Mouse (Mus musculus): ENCODE data around the gene Oprl1. TPM values are rescaled to one million over a fixed set of nuclear protein-coding genes. Genes with fewer than 3 reads are reported as not detected.

The Oprl1 gene
- polyA plus RNA-seq, 1 experiment from 2014 or later = 3.0 TPM

GRCm38 (mm10) chr2:181720061-181720460, 5.2 kb downstream of the Oprl1 start:
- Histone ChIP-seq H3K36me3 (ENCODE audit: control insufficient read depth, insufficient read depth, low read length) (no peaks in the 10 kb centered on the region), H3K9ac (replicated peaks; ENCODE audit: low read depth, low read length) (no peak overlapping the region), H3K27me3 (ENCODE audit: control insufficient read depth, insufficient read depth, low read length) (no peaks in the 10 kb centered on the region), H3K27ac (ENCODE audit: low read length) (no peak overlapping the region), H3K4me3 (ENCODE audit: low read depth, low read length) (no peak overlapping the region), H3K9me3 (ENCODE audit: control insufficient read depth, low read depth, low read length) (no peaks in the 10 kb centered on the region), H3K4me2 (replicated peaks; ENCODE audit: low read depth, low read length) (no peak overlapping the region), H3K4me1 (ENCODE audit: control insufficient read depth, insufficient read depth, low read length) (no peaks in the 10 kb centered on the region)
- WGBS = 29% methylated on average over 3 of the region's 3 CpGs
- no peak for ATAC-seq (ENCODE audit: insufficient number of reproducible peaks, insufficient read depth, low FRiP score, low read depth)

- no peak for ATAC-seq (ENCODE audit: insufficient number of reproducible peaks, insufficient read depth, low FRiP score, low read depth)
- Histone ChIP-seq H3K36me3 (ENCODE audit: control insufficient read depth, insufficient read depth, low read length) (no peaks in the 10 kb centered on the region), H3K4me1 (ENCODE audit: control insufficient read depth, insufficient read depth, low read length) (no peaks in the 10 kb centered on the region)
Measured at GRCm38 (mm10) chr2:181721200-181721599, 6.4 kb downstream of the Oprl1 start.

GRCm38 (mm10) chr2:181722213-181722612, 7.4 kb downstream of the Oprl1 start:
- Histone ChIP-seq H3K27me3 (ENCODE audit: control insufficient read depth, insufficient read depth, low read length) (no peaks in the 10 kb centered on the region), H3K36me3 (ENCODE audit: control insufficient read depth, insufficient read depth, low read length) (no peaks in the 10 kb centered on the region), H3K4me1 (ENCODE audit: control insufficient read depth, insufficient read depth, low read length) (no peaks in the 10 kb centered on the region), H3K9ac (replicated peaks; ENCODE audit: low read depth, low read length) (no peak overlapping the region), H3K4me3 (ENCODE audit: low read depth, low read length) (no peak overlapping the region), H3K27ac (ENCODE audit: low read length) (no peak overlapping the region), H3K9me3 (ENCODE audit: control insufficient read depth, low read depth, low read length) (no peaks in the 10 kb centered on the region), H3K4me2 (replicated peaks; ENCODE audit: low read depth, low read length) (no peak overlapping the region)
- ATAC-seq (ENCODE audit: insufficient number of reproducible peaks, insufficient read depth, low FRiP score, low read depth) = no peak
- 14% methylated on average over 3 of the region's 3 CpGs for WGBS

More at GRCm38 (mm10) chr2:181721200-181721599, 6.4 kb downstream of the Oprl1 start:
- H3K4me2 ChIP-seq (replicated peaks; ENCODE audit: low read depth, low read length) = no peak overlapping the region
- no peaks in the 10 kb centered on the region for H3K27me3 ChIP-seq (ENCODE audit: control insufficient read depth, insufficient read depth, low read length)
- no peak overlapping the region for H3K27ac ChIP-seq (ENCODE audit: low read length)
- H3K9me3 ChIP-seq (ENCODE audit: control insufficient read depth, low read depth, low read length) = no peaks in the 10 kb centered on the region
- no peak overlapping the region for H3K9ac ChIP-seq (replicated peaks; ENCODE audit: low read depth, low read length)
- H3K4me3 ChIP-seq (ENCODE audit: low read depth, low read length) = no peak overlapping the region

- 54% methylated on average over 9 of the region's 9 CpGs for WGBS
- Histone ChIP-seq H3K9ac (replicated peaks; ENCODE audit: low read depth, low read length) (no peak overlapping the region), H3K27ac (ENCODE audit: low read length) (no peak overlapping the region), H3K4me1 (ENCODE audit: control insufficient read depth, insufficient read depth, low read length) (no peaks in the 10 kb centered on the region), H3K4me2 (replicated peaks; ENCODE audit: low read depth, low read length) (no peak overlapping the region), H3K27me3 (ENCODE audit: control insufficient read depth, insufficient read depth, low read length) (no peaks in the 10 kb centered on the region), H3K4me3 (ENCODE audit: low read depth, low read length) (no peak overlapping the region), H3K9me3 (ENCODE audit: control insufficient read depth, low read depth, low read length) (no peaks in the 10 kb centered on the region), H3K36me3 (ENCODE audit: control insufficient read depth, insufficient read depth, low read length) (no peaks in the 10 kb centered on the region)
- ATAC-seq (ENCODE audit: insufficient number of reproducible peaks, insufficient read depth, low FRiP score, low read depth) = no peak
Measured at GRCm38 (mm10) chr2:181727659-181728262, 12.9 kb downstream of the Oprl1 start.

GRCm38 (mm10) chr2:181730051-181730450, 15.2 kb downstream of the Oprl1 start:
- Histone ChIP-seq H3K9me3 (ENCODE audit: control insufficient read depth, low read depth, low read length) (no peaks in the 10 kb centered on the region), H3K4me2 (replicated peaks; ENCODE audit: low read depth, low read length) (no peak overlapping the region)

GRCm38 (mm10) chr2:181752626-181753025, 37.8 kb downstream of the Oprl1 start:
- Histone ChIP-seq H3K36me3 (ENCODE audit: control insufficient read depth, insufficient read depth, low read length) (no peaks in the 10 kb centered on the region), H3K9ac (replicated peaks; ENCODE audit: low read depth, low read length) (no peak overlapping the region), H3K4me3 (ENCODE audit: low read depth, low read length) (no peak overlapping the region), H3K27me3 (ENCODE audit: control insufficient read depth, insufficient read depth, low read length) (no peaks in the 10 kb centered on the region), H3K9me3 (ENCODE audit: control insufficient read depth, low read depth, low read length) (no peaks in the 10 kb centered on the region), H3K4me1 (ENCODE audit: control insufficient read depth, insufficient read depth, low read length) (no peaks in the 10 kb centered on the region), H3K27ac (ENCODE audit: low read length) (no peak overlapping the region), H3K4me2 (replicated peaks; ENCODE audit: low read depth, low read length) (no peak overlapping the region)
- 79% methylated on average over 1 of the region's 1 CpGs for WGBS
- ATAC-seq (ENCODE audit: insufficient number of reproducible peaks, insufficient read depth, low FRiP score, low read depth) = no peak

More at GRCm38 (mm10) chr2:181730051-181730450, 15.2 kb downstream of the Oprl1 start:
- Histone ChIP-seq H3K27ac (ENCODE audit: low read length) (no peak overlapping the region), H3K36me3 (ENCODE audit: control insufficient read depth, insufficient read depth, low read length) (no peaks in the 10 kb centered on the region), H3K4me3 (ENCODE audit: low read depth, low read length) (no peak overlapping the region), H3K27me3 (ENCODE audit: control insufficient read depth, insufficient read depth, low read length) (no peaks in the 10 kb centered on the region), H3K9ac (replicated peaks; ENCODE audit: low read depth, low read length) (no peak overlapping the region), H3K4me1 (ENCODE audit: control insufficient read depth, insufficient read depth, low read length) (no peaks in the 10 kb centered on the region)
- 58% methylated on average over 3 of the region's 3 CpGs for WGBS
- no peak for ATAC-seq (ENCODE audit: insufficient number of reproducible peaks, insufficient read depth, low FRiP score, low read depth)

- Histone ChIP-seq H3K4me1 (ENCODE audit: control insufficient read depth, insufficient read depth, low read length) (no peaks in the 10 kb centered on the region), H3K9me3 (ENCODE audit: control insufficient read depth, low read depth, low read length) (no peaks in the 10 kb centered on the region), H3K4me2 (replicated peaks; ENCODE audit: low read depth, low read length) (no peak overlapping the region), H3K4me3 (ENCODE audit: low read depth, low read length) (no peak overlapping the region), H3K9ac (replicated peaks; ENCODE audit: low read depth, low read length) (no peak overlapping the region), H3K27me3 (ENCODE audit: control insufficient read depth, insufficient read depth, low read length) (no peaks in the 10 kb centered on the region), H3K27ac (ENCODE audit: low read length) (no peak overlapping the region), H3K36me3 (ENCODE audit: control insufficient read depth, insufficient read depth, low read length) (no peaks in the 10 kb centered on the region)
- WGBS = 60% methylated on average over 2 of the region's 2 CpGs
- no peak for ATAC-seq (ENCODE audit: insufficient number of reproducible peaks, insufficient read depth, low FRiP score, low read depth)
Measured at GRCm38 (mm10) chr2:181758147-181758725, 43.4 kb downstream of the Oprl1 start.

- H3K4me3 ChIP-seq (ENCODE audit: low read depth, low read length) = no peak overlapping the region
- ATAC-seq (ENCODE audit: insufficient number of reproducible peaks, insufficient read depth, low FRiP score, low read depth) = no peak
- H3K27ac ChIP-seq (ENCODE audit: low read length) = no peak overlapping the region
- 30% methylated on average over 4 of the region's 4 CpGs for WGBS
- no peaks in the 10 kb centered on the region for H3K36me3 ChIP-seq (ENCODE audit: control insufficient read depth, insufficient read depth, low read length)
- no peaks in the 10 kb centered on the region for H3K4me1 ChIP-seq (ENCODE audit: control insufficient read depth, insufficient read depth, low read length)
- H3K9ac ChIP-seq (replicated peaks; ENCODE audit: low read depth, low read length) = no peak overlapping the region
- no peaks in the 10 kb centered on the region for H3K27me3 ChIP-seq (ENCODE audit: control insufficient read depth, insufficient read depth, low read length)
- no peaks in the 10 kb centered on the region for H3K9me3 ChIP-seq (ENCODE audit: control insufficient read depth, low read depth, low read length)
- H3K4me2 ChIP-seq (replicated peaks; ENCODE audit: low read depth, low read length) = no peak overlapping the region
Measured at GRCm38 (mm10) chr2:181759041-181759440, 44.2 kb downstream of the Oprl1 start.

All from stomach, embryonic 14.5 days (tissue).